Mouse (Mus musculus): ENCODE data around the gene Rcn2.

Rcn2 gene

GRCm38 (mm10) chr9:56092102-56092501 is 50.5 kb downstream of the Rcn2 start:
- no peak for DNase-seq (ENCODE audit: inconsistent age in 2 of 2, low spot score in 1 of 2)

- DNase-seq (ENCODE audit: inconsistent age in 2 of 2, low spot score in 1 of 2): peak in 1 of 2 experiments; percentile 42
Observed at GRCm38 (mm10) chr9:56097584-56098298, 56.1 kb downstream of the Rcn2 start.

GRCm38 (mm10) chr9:56100041-56100522 is 58.4 kb downstream of the Rcn2 start:
- DNase-seq (ENCODE audit: inconsistent age in 2 of 2, low spot score in 1 of 2): no peak

GRCm38 (mm10) chr9:56101022-56101421 is 59.4 kb downstream of the Rcn2 start:
- peak in 1 of 2 experiments; percentile 39 for DNase-seq (ENCODE audit: inconsistent age in 2 of 2, low spot score in 1 of 2)

GRCm38 (mm10) chr9:56104921-56105320 is 63.3 kb downstream of the Rcn2 start:
- no peak for DNase-seq (ENCODE audit: inconsistent age in 2 of 2, low spot score in 1 of 2)

- no peak for DNase-seq (ENCODE audit: inconsistent age in 2 of 2, low spot score in 1 of 2)
Observed at GRCm38 (mm10) chr9:56106274-56107072, 64.8 kb downstream of the Rcn2 start.

- DNase-seq (ENCODE audit: inconsistent age in 2 of 2, low spot score in 1 of 2): no peak
Observed at GRCm38 (mm10) chr9:56107527-56107926, 65.9 kb downstream of the Rcn2 start.

GRCm38 (mm10) chr9:56108174-56108573 is 66.5 kb downstream of the Rcn2 start:
- DNase-seq (ENCODE audit: inconsistent age in 2 of 2, low spot score in 1 of 2): peak in 1 of 2 experiments; percentile 35
